Mouse (Mus musculus): ENCODE data around the gene Rufy2. TPM values are rescaled to one million over a fixed set of nuclear protein-coding genes. Genes with fewer than 3 reads are reported as not detected.

Gene Rufy2
- total and polyA plus RNA-seq, 3 experiments: 1.8 to 2.6 TPM; not detected in 1

- TF ChIP-seq CHD2 (IDR thresholded peaks at IDR 0.05; ENCODE audit: low read length) (no peak), USF1 (IDR thresholded peaks at IDR 0.05; ENCODE audit: low read depth, low read length) (no peak), CHD1 (IDR thresholded peaks at IDR 0.05; ENCODE audit: low read depth, low read length) (no peak), MYC (IDR thresholded peaks at IDR 0.05; ENCODE audit: low read depth, low read length) (no peak), ELF1 (IDR thresholded peaks at IDR 0.05; ENCODE audit: low read depth, low read length) (no peak), MEF2A (IDR thresholded peaks at IDR 0.05; ENCODE audit: extremely low read depth, insufficient replicate concordance, low read depth, low read length, poor library complexity, severe bottlenecking) (no peak), MYB (IDR thresholded peaks at IDR 0.05; ENCODE audit: low read depth, low read length) (no peak), CTCF (IDR thresholded peaks at IDR 0.05 in 2 of 3, conservative IDR thresholded peaks at IDR 0.05 in 1 of 3; ENCODE audit: control insufficient read depth in 1 of 3, insufficient read depth in 1 of 3, low read depth in 2 of 3, low read length in 3 of 3, poor library complexity in 1 of 3, severe bottlenecking in 1 of 3) (no peak), RCOR1 (IDR thresholded peaks at IDR 0.05; ENCODE audit: low read depth, low read length) (no peak), EP300 (IDR thresholded peaks at IDR 0.05; ENCODE audit: low read depth in 1 of 2, low read length in 2 of 2) (no peak), BHLHE40 (IDR thresholded peaks at IDR 0.05; ENCODE audit: borderline replicate concordance, low read depth, low read length) (no peak), NELFE (IDR thresholded peaks at IDR 0.05; ENCODE audit: low read depth, low read length) (no peak), ZMIZ1 (IDR thresholded peaks at IDR 0.05; ENCODE audit: low read depth, low read length) (no peak), JUND (IDR thresholded peaks at IDR 0.05; ENCODE audit: low read depth, low read length) (no peak)
- H3K27ac ChIP-seq (ENCODE audit: control insufficient read depth, low read depth, low read length): no peak overlapping the region
- no peak for DNase-seq (ENCODE audit: low read depth, low spot score)
- H3K9ac ChIP-seq (ENCODE audit: control insufficient read depth, low read depth, low read length, poor library complexity, severe bottlenecking): no peak overlapping the region
- no peaks in the 10 kb centered on the region for H3K27me3 ChIP-seq (ENCODE audit: control insufficient read depth in 1 of 2, insufficient read depth in 2 of 2, low read length in 2 of 2)
- no peaks in the 10 kb centered on the region for H3K36me3 ChIP-seq (ENCODE audit: control insufficient read depth in 1 of 2, insufficient read depth in 2 of 2, low read length in 2 of 2)
- no peaks in the 10 kb centered on the region for H3K79me2 ChIP-seq (ENCODE audit: control insufficient read depth, insufficient read depth, low read length, poor library complexity)
- no peaks in the 10 kb centered on the region for H3K4me1 ChIP-seq (ENCODE audit: control insufficient read depth in 1 of 2, insufficient read depth in 2 of 2, low read length in 2 of 2)
- H3K9me3 ChIP-seq (replicated peaks; ENCODE audit: insufficient read depth, low read length): no peaks in the 10 kb centered on the region
- no peak overlapping the region for H3K4me3 ChIP-seq (ENCODE audit: control insufficient read depth in 1 of 2, insufficient read depth in 1 of 2, low read depth in 2 of 2, low read length in 2 of 2)
Observed at GRCm38 (mm10) chr10:62990636-62991035, 10.6 kb downstream of the Rufy2 start.

GRCm38 (mm10) chr10:62993991-62994390 is 14.0 kb downstream of the Rufy2 start:
- Histone ChIP-seq H3K9me3 (replicated peaks; ENCODE audit: insufficient read depth, low read length) (no peaks in the 10 kb centered on the region), H3K4me1 (ENCODE audit: control insufficient read depth in 1 of 2, insufficient read depth in 2 of 2, low read length in 2 of 2) (no peaks in the 10 kb centered on the region), H3K4me3 (ENCODE audit: control insufficient read depth in 1 of 2, insufficient read depth in 1 of 2, low read depth in 2 of 2, low read length in 2 of 2) (no peak overlapping the region), H3K79me2 (ENCODE audit: control insufficient read depth, insufficient read depth, low read length, poor library complexity) (no peaks in the 10 kb centered on the region), H3K9ac (ENCODE audit: control insufficient read depth, low read depth, low read length, poor library complexity, severe bottlenecking) (no peak overlapping the region), H3K27ac (ENCODE audit: control insufficient read depth, low read depth, low read length) (no peak overlapping the region), H3K27me3 (ENCODE audit: control insufficient read depth in 1 of 2, insufficient read depth in 2 of 2, low read length in 2 of 2) (no peaks in the 10 kb centered on the region), H3K36me3 (ENCODE audit: control insufficient read depth in 1 of 2, insufficient read depth in 2 of 2, low read length in 2 of 2) (no peaks in the 10 kb centered on the region)
- TF ChIP-seq TCF12 (IDR thresholded peaks at IDR 0.05; ENCODE audit: low read depth, low read length): no peak
- no peak for TF ChIP-seq POLR2AphosphoS5 (IDR thresholded peaks at IDR 0.05; ENCODE audit: borderline replicate concordance, low read depth, low read length)
- TF ChIP-seq MYB (IDR thresholded peaks at IDR 0.05; ENCODE audit: low read depth, low read length): no peak
- no peak for TF ChIP-seq ZC3H11A (IDR thresholded peaks at IDR 0.05; ENCODE audit: low read depth, low read length)
- TF ChIP-seq E2F4 (IDR thresholded peaks at IDR 0.05; ENCODE audit: borderline replicate concordance, low read depth, low read length): no peak
- no peak for DNase-seq (ENCODE audit: low read depth, low spot score)
